Mouse (Mus musculus) cerebellum, adult (tissue): Measurements from ENCODE around the gene Ankdd1b.
A peak's percentile ranks its signal among the peaks of the same experiment; 100 is the strongest.

Experiments used
- ATAC-seq: cut with Nextera tagmentation; 2 replicates; pipeline ENCODE4 v1.9.2; 2017; ENCODE audit warnings: mild to moderate bottlenecking, moderate library complexity, mixed read lengths; ENCODE audit not compliant: insufficient number of reproducible peaks, low FRiP score, low TSS enrichment

The Ankdd1b gene

GRCm38 (mm10) chr13:96417261-96417813 lies 53.7 kb downstream of the Ankdd1b start:
- ATAC-seq = no peak

DNA sequence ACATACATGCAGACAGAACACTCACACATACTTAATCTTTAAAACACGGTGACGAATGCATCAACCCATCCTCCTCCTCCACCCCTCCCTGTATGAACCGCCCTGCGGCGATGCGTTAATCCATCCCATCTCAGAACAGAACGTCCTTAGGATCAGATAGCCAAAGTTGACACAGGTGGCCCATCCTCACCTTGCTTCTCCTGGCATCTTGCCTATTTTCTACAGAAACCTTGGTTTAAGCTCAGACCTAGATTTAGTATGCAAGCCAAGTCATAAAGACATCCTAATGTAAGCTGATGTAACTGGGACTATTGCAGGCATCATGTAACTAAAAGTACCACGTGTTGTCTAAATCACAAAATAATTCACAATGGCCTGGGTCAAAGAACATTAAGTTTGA lies 54.6 kb downstream of the Ankdd1b start:
- no peak for ATAC-seq

DNA sequence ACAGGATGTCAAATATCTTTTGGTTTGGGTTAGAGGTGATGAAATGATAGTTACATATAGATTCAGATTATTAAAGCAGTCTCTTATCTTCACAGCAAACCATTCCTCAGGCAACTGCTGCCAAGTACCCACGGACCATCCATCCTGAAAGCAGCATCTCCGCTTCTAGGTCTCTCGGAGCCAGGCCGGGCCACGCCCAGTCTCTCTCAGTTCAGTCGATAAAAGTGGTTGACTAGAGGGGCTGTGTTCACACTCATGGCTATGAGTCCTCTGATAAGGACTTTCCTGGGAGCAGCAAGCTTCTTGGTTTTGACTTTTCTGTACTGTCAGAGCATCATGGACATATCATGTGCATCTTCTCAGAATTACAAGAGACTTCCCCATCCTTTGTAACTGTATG lies 56.6 kb downstream of the Ankdd1b start:
- no peak for ATAC-seq

- ATAC-seq = no peak
Observed at GRCm38 (mm10) chr13:96408786-96409185, 62.2 kb downstream of the Ankdd1b start.

- peak; percentile 58; the same call in 1 of the 2 replicates for ATAC-seq
Observed at GRCm38 (mm10) chr13:96407040-96407439, 64.0 kb downstream of the Ankdd1b start.

GRCm38 (mm10) chr13:96405518-96405917 lies 65.5 kb downstream of the Ankdd1b start:
- ATAC-seq = no peak

- ATAC-seq = no peak
Observed at GRCm38 (mm10) chr13:96401251-96401650, 69.7 kb downstream of the Ankdd1b start.

DNA sequence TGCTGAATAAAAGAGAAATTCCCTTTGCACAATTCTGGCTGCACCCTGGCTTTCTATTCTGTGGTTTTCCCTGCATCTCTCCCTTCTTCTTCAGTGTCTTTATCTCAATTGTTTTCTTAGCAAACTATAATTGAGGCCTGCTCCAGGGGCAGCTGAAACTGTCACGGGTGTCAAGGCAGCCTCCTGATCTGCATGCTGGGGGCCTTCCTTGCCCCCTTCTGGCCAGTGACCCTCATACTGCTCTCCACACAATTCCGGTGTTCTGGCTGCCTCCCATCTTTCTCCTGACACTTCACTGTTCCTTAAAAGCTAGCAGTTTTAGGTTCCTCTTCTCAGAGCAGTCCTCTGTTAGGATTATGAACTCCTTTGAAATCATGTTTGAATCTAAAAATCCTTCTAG lies 81.7 kb downstream of the Ankdd1b start:
- ATAC-seq = no peak

- ATAC-seq = peak; percentile 99
Observed at GRCm38 (mm10) chr13:96388042-96388888, 82.7 kb downstream of the Ankdd1b start, which contains the start of gene Poc5. Gene Poc5 (plus strand): TSS chr13:96388294.

DNA sequence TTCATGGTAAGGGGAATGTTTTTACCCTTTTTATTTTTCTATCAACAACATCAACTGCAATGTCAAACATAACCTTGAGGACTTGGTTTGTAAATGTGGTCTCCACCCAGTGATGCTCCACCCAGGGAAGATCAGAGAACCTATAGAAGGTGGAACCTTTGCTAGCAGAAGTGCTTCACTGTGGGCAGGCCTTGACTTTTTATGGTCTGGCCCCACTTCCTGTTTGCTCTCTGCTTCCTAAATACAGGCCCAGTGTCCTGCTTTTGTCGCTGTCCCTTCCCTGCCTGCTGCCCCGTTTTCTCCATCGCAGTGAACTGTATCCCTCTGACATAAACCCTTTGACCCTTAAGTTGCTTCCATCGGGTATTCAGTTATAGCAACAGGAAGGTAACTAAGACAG lies 93.1 kb downstream of the Ankdd1b start:
- ATAC-seq = no peak

- no peak for ATAC-seq
Observed at GRCm38 (mm10) chr13:96376871-96377270, 94.1 kb downstream of the Ankdd1b start.

DNA sequence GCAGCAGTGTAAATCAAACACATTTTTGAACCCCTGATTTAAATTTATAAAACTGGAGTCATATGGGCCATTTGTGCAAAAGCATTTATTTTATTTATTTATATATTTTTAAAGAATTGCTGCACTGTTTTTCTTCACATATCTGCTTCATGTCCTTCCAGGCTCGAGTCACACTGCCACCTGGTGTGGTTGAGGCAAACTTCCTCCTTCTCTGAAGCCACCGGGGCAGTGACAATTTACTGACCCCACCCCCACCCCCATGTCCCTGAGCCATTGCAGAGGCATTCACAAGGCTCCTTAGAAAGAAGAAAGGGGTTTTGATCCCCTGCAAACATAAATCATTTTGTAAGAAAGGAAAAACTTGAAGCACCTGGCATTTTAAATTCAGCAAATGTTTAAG lies 95.5 kb downstream of the Ankdd1b start:
- ATAC-seq = no peak
